Mouse (Mus musculus) c-Kit-positive CD71-positive TER-119-positive erythroid progenitor cells, embryonic 14.5 days (primary cell): Measurements from ENCODE around the gene Vps37c.

Experiments
- DNase-seq: peaks from one replicate; pipeline ENCODE4 v3.0.0-alpha.2; 2013; ENCODE audit warnings: low spot score

The Vps37c gene

GRCm38 (mm10) chr19:10714168-10714567 is 25.6 kb downstream of the Vps37c start:
- DNase-seq, result no peak

- DNase-seq, result peak; percentile 37
Measured at GRCm38 (mm10) chr19:10714682-10715475, 26.3 kb downstream of the Vps37c start.

GRCm38 (mm10) chr19:10715476-10715875 is 26.9 kb downstream of the Vps37c start:
- no peak for DNase-seq

- DNase-seq, result no peak
Measured at GRCm38 (mm10) chr19:10718251-10718775, 29.8 kb downstream of the Vps37c start.

- no peak for DNase-seq
Measured at GRCm38 (mm10) chr19:10719751-10720150, 31.2 kb downstream of the Vps37c start.

GRCm38 (mm10) chr19:10720524-10720923 is 32.0 kb downstream of the Vps37c start:
- no peak for DNase-seq

GRCm38 (mm10) chr19:10721064-10721463 is 32.5 kb downstream of the Vps37c start:
- no peak for DNase-seq

- DNase-seq, result no peak
Measured at GRCm38 (mm10) chr19:10723084-10723483, 34.5 kb downstream of the Vps37c start.

GRCm38 (mm10) chr19:10723649-10724048 is 35.1 kb downstream of the Vps37c start:
- DNase-seq, result no peak

- no peak for DNase-seq
Measured at GRCm38 (mm10) chr19:10724629-10725363, 36.3 kb downstream of the Vps37c start.

- DNase-seq, result no peak
Measured at GRCm38 (mm10) chr19:10729889-10730288, 41.4 kb downstream of the Vps37c start.

GRCm38 (mm10) chr19:10730469-10730868 is 41.9 kb downstream of the Vps37c start:
- no peak for DNase-seq

GRCm38 (mm10) chr19:10731975-10732374 is 43.4 kb downstream of the Vps37c start:
- DNase-seq, result no peak

GRCm38 (mm10) chr19:10732741-10733140 is 44.2 kb downstream of the Vps37c start:
- DNase-seq, result no peak

GRCm38 (mm10) chr19:10733501-10734127 is 45.1 kb downstream of the Vps37c start:
- DNase-seq, result no peak

- no peak for DNase-seq
Measured at GRCm38 (mm10) chr19:10734554-10734953, 46.0 kb downstream of the Vps37c start.

- no peak for DNase-seq
Measured at GRCm38 (mm10) chr19:10735061-10735460, 46.5 kb downstream of the Vps37c start.

- DNase-seq, result no peak
Measured at GRCm38 (mm10) chr19:10735861-10736260, 47.3 kb downstream of the Vps37c start.

- DNase-seq, result no peak
Measured at GRCm38 (mm10) chr19:10738038-10738437, 49.5 kb downstream of the Vps37c start.

- no peak for DNase-seq
Measured at GRCm38 (mm10) chr19:10738811-10739210, 50.3 kb downstream of the Vps37c start, which contains the start of gene Cd5. Gene Cd5 (minus strand): TSS chr19:10739002.

GRCm38 (mm10) chr19:10739916-10740315 is 51.4 kb downstream of the Vps37c start:
- DNase-seq, result no peak

- no peak for DNase-seq
Measured at GRCm38 (mm10) chr19:10740641-10741440, 52.3 kb downstream of the Vps37c start.
